In the genomic region with DNA sequence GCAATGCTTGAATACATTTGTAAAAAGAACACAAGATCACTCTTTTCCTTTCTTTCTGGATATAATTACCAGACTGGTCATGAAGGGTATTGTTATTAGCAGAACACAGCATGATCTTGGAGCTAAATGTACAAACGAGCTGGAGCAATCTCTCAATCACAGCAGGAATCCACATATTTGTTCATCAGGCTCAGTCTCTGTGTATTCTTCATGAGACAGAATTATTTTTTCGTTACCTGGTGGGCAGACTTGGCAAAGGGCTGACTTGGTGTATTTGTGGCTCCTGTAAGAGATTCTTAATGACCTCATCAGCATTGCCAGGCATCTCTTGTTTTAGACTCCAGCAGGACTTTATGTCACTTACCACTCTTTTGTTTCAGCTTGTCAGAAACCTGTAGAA, we compare ENCODE assay signal across 25 mouse cellular contexts. TPM values are rescaled to one million over a fixed set of nuclear protein-coding genes. Genes with fewer than 3 reads are reported as not detected.
DNase-seq lines count a peak whose midpoint lies in the region; ATAC-seq lines count a peak whose summit lies in the region.
"Had no signal": no experiment of that assay in that cellular context is flagged by ENCODE, and none has a peak within 500 bp of the region (broad histone marks: within the 10 kb centered on the region; RNA-seq: fewer than 3 reads in every experiment).

No protein-coding gene starts in this region.

- H3K9ac ChIP-seq in forebrain, embryonic 16.5 days (replicated peaks; ENCODE audit: low read depth, low read length) = no peak overlapping the region
- H3K9ac ChIP-seq: forebrain, postnatal 0 days; heart, embryonic 13.5 days; hindbrain, embryonic 15.5 days; intestine, embryonic 15.5 days; kidney, embryonic 15.5 days; limb, embryonic 13.5 days; lung, embryonic 15.5 days; midbrain, embryonic 15.5 days had no signal

- no peaks in the 10 kb centered on the region for H3K9me3 ChIP-seq in heart, embryonic 10.5 days
- H3K9me3 ChIP-seq in forebrain, embryonic 16.5 days (ENCODE audit: control insufficient read depth, low read length) = no peaks in the 10 kb centered on the region
- H3K9me3 ChIP-seq: heart, embryonic 13.5 days; hindbrain, embryonic 15.5 days; intestine, embryonic 15.5 days; kidney, embryonic 15.5 days; limb, embryonic 13.5 days; lung, embryonic 15.5 days; midbrain, embryonic 10.5 days; midbrain, embryonic 15.5 days had no signal

- H3K27me3 ChIP-seq in heart, embryonic 10.5 days (ENCODE audit: insufficient read depth, poor library complexity, severe bottlenecking) = no peaks in the 10 kb centered on the region
- H3K27me3 ChIP-seq in forebrain, embryonic 16.5 days (replicated peaks; ENCODE audit: control insufficient read depth, insufficient read depth, low read length) = no peaks in the 10 kb centered on the region
- H3K27me3 ChIP-seq: heart, embryonic 13.5 days; hindbrain, embryonic 15.5 days; intestine, embryonic 15.5 days; kidney, embryonic 15.5 days; limb, embryonic 13.5 days; lung, embryonic 15.5 days; midbrain, embryonic 15.5 days had no signal

- H3K36me3 ChIP-seq in heart, embryonic 10.5 days = no peaks in the 10 kb centered on the region
- no peaks in the 10 kb centered on the region for H3K36me3 ChIP-seq in forebrain, embryonic 16.5 days (ENCODE audit: control insufficient read depth, insufficient read depth)
- H3K36me3 ChIP-seq: heart, embryonic 13.5 days; hindbrain, embryonic 15.5 days; intestine, embryonic 15.5 days; kidney, embryonic 15.5 days; limb, embryonic 13.5 days; lung, embryonic 15.5 days; midbrain, embryonic 10.5 days; midbrain, embryonic 15.5 days had no signal

- H3K27ac ChIP-seq in heart, embryonic 10.5 days = no peak overlapping the region
- no peak overlapping the region for H3K27ac ChIP-seq in forebrain, embryonic 16.5 days (ENCODE audit: low read length)
- H3K27ac ChIP-seq: heart, adult 2 months; heart, embryonic 13.5 days; hindbrain, embryonic 15.5 days; intestine, embryonic 15.5 days; kidney, embryonic 15.5 days; limb, embryonic 13.5 days; lung, embryonic 15.5 days; midbrain, embryonic 10.5 days; midbrain, embryonic 15.5 days had no signal

- intact Hi-C loops in heart, postnatal 25 days (cut with DNase I) = no loop called here

- no peak overlapping the region for H3K4me2 ChIP-seq in forebrain, embryonic 16.5 days (ENCODE audit: low read length)
- H3K4me2 ChIP-seq: heart, embryonic 13.5 days; hindbrain, embryonic 15.5 days; intestine, embryonic 15.5 days; kidney, embryonic 15.5 days; limb, embryonic 13.5 days; liver, embryonic 11.5 days; lung, embryonic 15.5 days; midbrain, embryonic 15.5 days had no signal

- no peak for ATAC-seq in forebrain, embryonic 16.5 days
- ATAC-seq: forebrain, postnatal 0 days; intestine, embryonic 15.5 days; midbrain, embryonic 15.5 days had no signal

- 76% methylated on average over 2 of the region's 2 CpGs for WGBS in heart, embryonic 10.5 days
- 15% methylated on average over 2 of the region's 2 CpGs for WGBS in forebrain, embryonic 16.5 days

- H3K4me3 ChIP-seq in heart, embryonic 10.5 days = no peak overlapping the region
- no peak overlapping the region for H3K4me3 ChIP-seq in forebrain, embryonic 16.5 days (replicated peaks; ENCODE audit: low read length)
- H3K4me3 ChIP-seq: erythroblast, embryonic 14.5 days; heart, adult 2 months; heart, embryonic 13.5 days; hindbrain, embryonic 15.5 days; intestine, embryonic 15.5 days; kidney, embryonic 15.5 days; limb, embryonic 13.5 days; lung, embryonic 15.5 days; midbrain, embryonic 10.5 days; midbrain, embryonic 15.5 days had no signal

- peak; percentile 14 for DNase-seq in heart, embryonic 10.5 days (ENCODE audit: low spot score)
- no peak for DNase-seq in heart, postnatal 4 days
- DNase-seq in Muller cell, postnatal 12 days (ENCODE audit: inconsistent ontology term) = peak; percentile 71
- DNase-seq in cerebellum, adult 11-12 months = peak; percentile 79
- peak; percentile 85 for DNase-seq in cerebellum, adult 9-11 months
- DNase-seq in heart, postnatal 25 days (ENCODE audit: low spot score) = no peak
- DNase-seq: adrenal gland, postnatal 14 days; forebrain, postnatal 0 days; heart, adult 2 months; heart, postnatal 10 days; kidney, postnatal 25 days; right cerebral cortex, adult 18-20 months; spleen, adult 18-20 months; thymus, postnatal 14 days had no signal

- H3K4me1 ChIP-seq in heart, embryonic 10.5 days = peaks cover 13% of the 10 kb centered on the region
- H3K4me1 ChIP-seq in forebrain, embryonic 16.5 days (replicated peaks; ENCODE audit: control insufficient read depth, insufficient read depth, low read length) = no peaks in the 10 kb centered on the region
- H3K4me1 ChIP-seq: intestine, embryonic 15.5 days; lung, embryonic 15.5 days had no signal

RNA-seq across cellular contexts. Expression of a gene that starts 31.6 kb away (rescaled TPM):
- polyA plus RNA-seq in heart, embryonic 10.5 days (2016; fragmentation: Nextera tagmentation; extraction: Ambion mirVana) = 164 and 228 TPM in 2 replicates
- 1,000 to 10,000 TPM; 1,042 to 1,100 TPM for total RNA-seq in heart, postnatal 4 days (2021)
- polyA plus RNA-seq in forebrain, embryonic 16.5 days (2015; fragmentation: Nextera tagmentation; extraction: Ambion mirVana) = 42.7 and 49.2 TPM in 2 replicates
- 100 to 1,000 TPM; 660 to 766 TPM for total RNA-seq in heart, postnatal 25 days (2021)

Comparison
In these comparisons a context has a peak if more than half of its experiments do, and no peak if none do; other contexts are left out.
1. DNase-seq: peak in heart, embryonic 10.5 days (single experiment), Muller cell, postnatal 12 days (single experiment), cerebellum, adult 11-12 months (single experiment) and cerebellum, adult 9-11 months (single experiment); none in heart, postnatal 4 days (single experiment) and heart, postnatal 25 days (single experiment).